Mouse (Mus musculus): ENCODE measurements around the gene Neu1. TPM values are rescaled to one million over a fixed set of nuclear protein-coding genes. Genes with fewer than 3 reads are reported as not detected.

Neu1 gene
- polyA plus RNA-seq, 1 experiment from 2014 or later, result 16.2 TPM

DNA sequence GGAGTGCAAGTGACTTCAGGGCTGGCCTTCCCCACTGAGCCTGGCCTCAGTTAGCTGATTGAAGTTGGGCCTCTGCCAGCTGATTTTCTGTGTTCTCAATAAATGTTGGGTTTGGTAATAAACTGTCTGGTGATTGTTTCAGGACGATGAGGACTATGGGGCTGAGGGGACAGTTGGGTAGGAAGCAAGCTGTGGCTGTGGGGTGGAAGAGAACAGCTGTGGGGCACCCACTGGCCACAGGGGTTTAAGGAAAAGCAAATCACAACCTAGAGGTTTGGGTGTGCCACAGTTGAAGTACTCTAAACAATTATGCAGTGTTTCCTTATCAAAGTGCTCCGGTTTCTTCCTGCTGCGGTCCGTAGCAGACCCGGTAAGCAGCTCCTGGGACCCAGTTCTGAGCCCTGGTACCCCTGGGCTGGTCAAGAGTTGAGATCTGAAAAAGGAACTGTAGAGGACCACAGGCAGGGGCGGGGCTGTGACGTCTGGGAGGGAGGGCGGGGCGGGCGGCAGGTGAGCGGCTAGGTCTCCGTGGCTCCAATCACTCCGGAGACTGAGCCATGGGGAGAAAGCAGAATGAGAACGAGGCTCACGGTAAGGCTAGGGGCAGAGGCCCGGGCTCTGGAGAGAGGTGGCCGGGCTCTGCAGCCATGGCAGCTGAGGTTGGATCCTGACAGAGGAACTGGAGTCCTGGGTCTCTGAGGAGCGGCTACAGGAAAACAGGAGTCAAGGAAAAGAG is 17.0 kb upstream of the Neu1 start, which contains the start of gene Slc44a4:
Gene Slc44a4, plus strand, starts transcription at position 537 of the 736 bp plus-strand sequence.
- WGBS, result 38% methylated on average over 18 of the region's 18 CpGs
- Histone ChIP-seq H3K9me3 (no peaks in the 10 kb centered on the region), H3K4me2 (no peak within 1 kb of the TSS), H3K27me3 (no peaks in the 10 kb centered on the region), H3K4me1 (no peaks in the 10 kb centered on the region), H3K36me3 (replicated peaks) (peaks cover 51% of the 10 kb centered on the region), H3K27ac (no peak within 1 kb of the TSS), H3K9ac (no peak within 1 kb of the TSS), H3K4me3 (replicated peaks) (no peak within 1 kb of the TSS)
- no peak for ATAC-seq (ENCODE audit: low FRiP score)

DNA sequence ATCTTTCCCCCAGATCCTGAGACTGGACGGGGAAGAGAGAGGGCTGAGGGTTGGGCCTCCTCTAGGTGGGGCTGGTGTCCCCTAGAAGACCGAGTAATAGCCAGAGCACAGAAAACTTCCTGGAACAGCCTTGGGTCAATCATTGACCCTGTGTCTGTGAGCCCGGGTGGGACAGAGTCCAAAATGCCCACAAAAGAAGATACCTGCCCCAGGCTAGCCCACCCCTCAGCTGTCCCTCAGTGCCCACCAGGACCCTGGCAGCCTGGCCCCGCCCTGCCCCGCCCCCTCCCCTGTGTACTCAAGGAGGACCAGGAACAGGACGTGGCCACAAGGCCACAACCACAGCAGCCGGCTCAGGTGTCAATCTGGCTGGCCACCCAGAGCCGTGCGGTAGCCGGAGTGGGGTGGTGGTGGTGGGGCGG is 15.6 kb upstream of the Neu1 start:
- Histone ChIP-seq H3K4me2 (no peak overlapping the region), H3K9me3 (no peaks in the 10 kb centered on the region), H3K4me3 (replicated peaks) (no peak overlapping the region), H3K27ac (no peak overlapping the region), H3K9ac (no peak overlapping the region), H3K36me3 (replicated peaks) (peaks cover 38% of the 10 kb centered on the region), H3K4me1 (no peaks in the 10 kb centered on the region), H3K27me3 (no peaks in the 10 kb centered on the region)
- no peak for ATAC-seq (ENCODE audit: low FRiP score)
- 24% methylated on average over 10 of the region's 11 CpGs for WGBS

DNA sequence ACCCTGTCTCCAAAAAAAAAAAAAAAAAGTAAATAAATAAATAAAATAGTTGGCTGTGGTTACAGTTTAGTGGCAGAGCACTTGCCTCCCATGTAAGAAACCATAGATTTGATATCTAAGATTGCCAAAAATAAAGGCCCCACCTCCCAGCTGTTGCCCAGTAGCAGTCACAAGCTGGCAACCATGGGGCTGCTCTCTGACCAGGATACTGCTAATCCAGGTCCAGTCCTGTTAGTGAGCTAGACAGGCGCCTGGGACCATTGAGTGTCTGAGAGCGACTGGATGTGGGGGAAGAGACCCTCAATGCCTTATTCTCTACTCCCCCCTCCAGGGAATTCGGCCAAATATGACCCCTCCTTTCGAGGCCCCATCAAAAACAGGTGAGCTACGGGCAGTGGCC is 14.7 kb upstream of the Neu1 start:
- no peak overlapping the region for H3K9ac ChIP-seq
- H3K4me1 ChIP-seq, result no peaks in the 10 kb centered on the region
- H3K9me3 ChIP-seq, result no peaks in the 10 kb centered on the region
- no peak overlapping the region for H3K27ac ChIP-seq
- H3K4me2 ChIP-seq, result no peak overlapping the region
- WGBS, result 90% methylated on average over 5 of the region's 5 CpGs
- no peak overlapping the region for H3K4me3 ChIP-seq (replicated peaks)
- peaks cover 29% of the 10 kb centered on the region for H3K36me3 ChIP-seq (replicated peaks)
- no peaks in the 10 kb centered on the region for H3K27me3 ChIP-seq
- no peak for ATAC-seq (ENCODE audit: low FRiP score)

DNA sequence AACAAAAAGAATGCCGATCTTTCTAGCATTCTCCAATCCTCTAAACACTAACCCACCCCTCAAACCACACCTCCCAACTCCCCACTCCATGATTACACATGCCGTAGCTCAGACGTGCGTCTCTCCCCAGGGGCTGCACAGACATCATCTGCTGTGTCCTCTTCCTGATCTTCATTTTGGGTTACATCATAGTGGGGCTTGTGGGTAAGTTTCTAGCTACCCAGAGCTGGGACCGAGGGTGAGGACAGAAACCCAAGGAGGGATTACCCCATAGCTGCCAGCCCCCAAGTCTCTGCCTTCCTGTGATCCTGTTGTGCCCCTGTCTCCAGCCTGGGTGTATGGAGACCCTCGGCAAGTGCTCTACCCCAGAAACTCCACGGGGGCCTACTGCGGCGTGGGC is 13.9 kb upstream of the Neu1 start:
- no peak overlapping the region for H3K4me3 ChIP-seq (replicated peaks)
- peaks cover 20% of the 10 kb centered on the region for H3K36me3 ChIP-seq (replicated peaks)
- no peak overlapping the region for H3K27ac ChIP-seq
- no peaks in the 10 kb centered on the region for H3K9me3 ChIP-seq
- H3K27me3 ChIP-seq, result no peaks in the 10 kb centered on the region
- 86% methylated on average over 9 of the region's 9 CpGs for WGBS
- H3K4me1 ChIP-seq, result no peaks in the 10 kb centered on the region
- H3K4me2 ChIP-seq, result no peak overlapping the region
- ATAC-seq (ENCODE audit: low FRiP score), result no peak
- no peak overlapping the region for H3K9ac ChIP-seq

DNA sequence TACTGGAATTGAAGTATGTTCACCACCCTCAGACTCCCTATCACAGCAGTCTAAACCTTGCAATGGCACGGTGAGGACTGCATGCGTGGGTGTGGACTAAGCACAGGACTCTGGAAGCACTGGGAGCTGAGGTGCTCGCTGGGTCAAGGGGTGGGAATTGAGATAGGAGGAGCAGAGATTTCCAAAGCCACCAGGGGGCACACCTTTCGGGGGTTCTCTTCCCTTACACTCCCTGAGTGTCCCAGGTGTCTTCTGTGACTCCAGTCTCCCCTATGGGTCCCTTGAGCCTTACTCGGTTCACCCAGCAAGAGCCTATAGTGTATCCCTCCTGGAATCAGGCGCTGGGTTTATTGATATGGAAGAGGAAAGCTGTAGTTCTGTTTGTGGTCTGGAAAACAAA is 8.1 kb upstream of the Neu1 start:
- Histone ChIP-seq H3K4me3 (replicated peaks) (no peak overlapping the region), H3K9me3 (no peaks in the 10 kb centered on the region), H3K4me2 (no peak overlapping the region), H3K36me3 (replicated peaks) (no peaks in the 10 kb centered on the region), H3K4me1 (no peaks in the 10 kb centered on the region), H3K27ac (no peak overlapping the region), H3K27me3 (no peaks in the 10 kb centered on the region), H3K9ac (no peak overlapping the region)
- 46% methylated on average over 6 of the region's 6 CpGs for WGBS
- no peak for ATAC-seq (ENCODE audit: low FRiP score)

DNA sequence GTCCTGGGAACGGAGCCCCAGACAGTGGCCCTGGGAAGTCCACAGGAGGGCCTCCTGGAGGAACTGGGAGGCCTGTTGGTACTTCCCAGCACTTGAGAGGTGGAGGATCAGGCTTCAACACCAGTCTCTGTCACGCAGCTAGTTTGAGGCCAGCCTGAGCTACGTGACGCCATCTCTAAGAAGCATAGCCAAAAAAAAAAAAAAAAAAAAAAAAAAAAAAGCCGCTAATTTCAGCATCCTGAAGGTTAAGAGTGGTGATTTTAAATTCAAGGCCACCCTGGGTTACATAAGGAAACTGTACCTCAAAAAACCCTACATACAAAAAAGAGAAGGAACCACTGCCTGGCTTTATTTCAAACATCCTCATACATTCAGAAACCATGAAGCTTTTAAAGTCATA is 6.8 kb upstream of the Neu1 start:
- ATAC-seq (ENCODE audit: low FRiP score), result no peak

DNA sequence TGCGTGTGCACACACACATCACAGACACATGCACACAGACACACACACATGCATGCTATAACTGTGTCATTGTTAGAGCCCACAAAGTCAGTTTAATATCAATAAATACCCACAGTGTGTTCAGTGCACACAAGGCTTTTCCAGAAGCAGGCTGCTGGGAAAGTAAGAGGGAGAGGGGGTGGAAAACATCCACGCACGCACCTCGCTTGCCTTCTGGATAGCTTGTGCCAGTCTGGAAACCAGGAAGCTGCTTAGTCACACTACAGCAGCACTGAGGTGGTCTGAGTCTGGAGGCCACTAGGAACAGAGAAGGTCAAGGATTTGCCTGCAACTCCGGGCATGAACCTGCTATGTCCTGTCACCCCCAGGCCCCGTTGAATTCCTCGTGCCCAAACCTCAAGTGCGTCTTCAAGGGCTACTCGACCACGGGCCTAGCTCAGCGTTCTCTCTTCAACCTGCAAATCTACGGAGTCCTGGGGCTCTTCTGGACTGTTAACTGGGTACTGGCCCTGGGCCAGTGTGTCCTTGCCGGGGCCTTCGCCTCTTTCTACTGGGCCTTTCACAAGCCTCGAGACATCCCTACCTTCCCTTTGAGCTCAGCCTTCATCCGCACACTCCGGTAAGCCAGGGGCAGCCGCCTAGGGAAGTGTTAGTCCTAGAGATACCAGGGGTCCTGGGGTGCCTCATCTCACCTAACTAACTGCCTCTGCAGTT is 3.6 kb upstream of the Neu1 start:
- peaks cover 11% of the 10 kb centered on the region for H3K4me1 ChIP-seq
- H3K36me3 ChIP-seq (replicated peaks), result no peaks in the 10 kb centered on the region
- no peak overlapping the region for H3K27ac ChIP-seq
- H3K4me2 ChIP-seq, result no peak overlapping the region
- no peak overlapping the region for H3K4me3 ChIP-seq (replicated peaks)
- WGBS, result 85% methylated on average over 18 of the region's 18 CpGs
- no peaks in the 10 kb centered on the region for H3K9me3 ChIP-seq
- ATAC-seq (ENCODE audit: low FRiP score), result no peak
- H3K9ac ChIP-seq, result no peak overlapping the region
- no peaks in the 10 kb centered on the region for H3K27me3 ChIP-seq

More for the DNA sequence above, 6.8 kb upstream of the Neu1 start:
- Histone ChIP-seq H3K4me3 (replicated peaks) (no peak overlapping the region), H3K27me3 (no peaks in the 10 kb centered on the region), H3K4me2 (no peak overlapping the region), H3K27ac (no peak overlapping the region), H3K9me3 (no peaks in the 10 kb centered on the region), H3K36me3 (replicated peaks) (no peaks in the 10 kb centered on the region), H3K4me1 (no peaks in the 10 kb centered on the region), H3K9ac (no peak overlapping the region)
- 62% methylated on average over 5 of the region's 5 CpGs for WGBS

DNA sequence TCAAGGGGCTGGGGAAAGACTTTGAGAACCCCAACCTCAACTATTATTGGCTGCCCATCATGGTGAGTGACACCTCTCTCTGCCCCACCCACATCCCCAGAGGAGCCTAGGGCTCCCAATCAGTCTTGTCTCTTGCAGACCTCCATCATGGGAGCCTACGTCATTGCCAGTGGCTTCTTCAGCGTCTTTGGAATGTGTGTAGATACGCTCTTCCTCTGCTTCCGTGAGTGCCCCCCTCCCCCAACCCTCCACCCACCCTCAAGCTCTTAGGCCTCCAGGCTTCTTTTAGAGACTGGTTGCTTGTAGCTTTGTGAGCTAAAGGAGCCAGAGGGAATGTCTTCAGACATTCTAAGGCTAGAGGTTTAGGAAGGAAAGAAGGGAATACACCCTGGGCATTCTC is 2.2 kb upstream of the Neu1 start:
- Histone ChIP-seq H3K9ac (no peak overlapping the region), H3K27me3 (no peaks in the 10 kb centered on the region), H3K4me3 (replicated peaks) (no peak overlapping the region), H3K4me2 (no peak overlapping the region), H3K4me1 (peaks cover 11% of the 10 kb centered on the region), H3K36me3 (replicated peaks) (no peaks in the 10 kb centered on the region), H3K27ac (no peak overlapping the region), H3K9me3 (no peaks in the 10 kb centered on the region)
- no peak for ATAC-seq (ENCODE audit: low FRiP score)
- 83% methylated on average over 4 of the region's 4 CpGs for WGBS

DNA sequence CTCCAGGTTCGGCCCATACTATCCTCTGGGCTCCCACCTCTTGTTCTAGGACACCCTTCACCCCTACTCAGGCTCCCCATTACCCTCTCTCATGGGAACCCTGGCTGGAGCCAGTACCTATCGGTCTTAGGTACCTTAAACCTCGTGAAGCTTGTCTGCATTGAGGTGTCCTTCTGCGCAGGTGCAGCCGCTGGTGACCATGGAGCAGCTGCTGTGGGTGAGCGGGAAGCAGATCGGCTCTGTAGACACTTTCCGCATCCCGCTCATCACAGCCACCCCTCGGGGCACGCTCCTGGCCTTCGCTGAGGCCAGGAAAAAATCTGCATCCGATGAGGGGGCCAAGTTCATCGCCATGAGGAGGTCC is 664 bp downstream of the Neu1 start:
- WGBS, result 14% methylated on average over 14 of the region's 14 CpGs
- Histone ChIP-seq H3K36me3 (replicated peaks) (peaks cover 11% of the 10 kb centered on the region), H3K9ac (peak overlapping the region; percentile 90), H3K9me3 (no peaks in the 10 kb centered on the region), H3K4me1 (peaks cover 11% of the 10 kb centered on the region), H3K27me3 (no peaks in the 10 kb centered on the region), H3K4me3 (replicated peaks) (peak overlapping the region; percentile 75), H3K4me2 (peak overlapping the region; percentile 97), H3K27ac (0 out of 2 replicates have a peak overlapping the region, but pooled peaks have one; percentile 9)
- no peak; the same call in 1 of the 2 replicates for ATAC-seq (ENCODE audit: low FRiP score)

DNA sequence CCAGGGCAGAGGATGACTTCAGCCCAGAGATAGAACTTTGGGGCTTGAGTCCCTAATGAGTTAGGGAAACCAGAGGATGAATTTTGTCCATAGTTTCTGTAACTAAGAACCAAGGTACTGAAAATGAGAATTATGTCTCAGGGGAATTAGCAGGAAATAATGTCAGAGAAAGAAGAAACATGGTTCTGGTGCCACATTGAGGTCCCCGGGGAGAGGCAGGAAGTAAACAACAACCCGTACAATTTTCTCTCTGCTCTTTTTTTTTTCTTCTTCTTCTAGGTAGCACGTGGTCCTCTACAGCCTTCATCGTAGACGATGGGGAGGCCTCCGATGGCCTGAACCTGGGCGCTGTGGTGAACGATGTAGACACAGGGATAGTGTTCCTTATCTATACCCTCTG is 1.2 kb downstream of the Neu1 start:
- H3K36me3 ChIP-seq (replicated peaks), result peaks cover 11% of the 10 kb centered on the region
- peak overlapping the region; percentile 97 for H3K4me2 ChIP-seq
- 92% methylated on average over 8 of the region's 8 CpGs for WGBS
- no peak for ATAC-seq (ENCODE audit: low FRiP score)
- no peak overlapping the region for H3K27ac ChIP-seq
- peaks cover 11% of the 10 kb centered on the region for H3K4me1 ChIP-seq
- H3K27me3 ChIP-seq, result no peaks in the 10 kb centered on the region
- H3K9ac ChIP-seq, result peak overlapping the region; percentile 90; the same call in 1 of the 2 replicates
- peak overlapping the region; percentile 75 for H3K4me3 ChIP-seq (replicated peaks)
- H3K9me3 ChIP-seq, result no peaks in the 10 kb centered on the region

DNA sequence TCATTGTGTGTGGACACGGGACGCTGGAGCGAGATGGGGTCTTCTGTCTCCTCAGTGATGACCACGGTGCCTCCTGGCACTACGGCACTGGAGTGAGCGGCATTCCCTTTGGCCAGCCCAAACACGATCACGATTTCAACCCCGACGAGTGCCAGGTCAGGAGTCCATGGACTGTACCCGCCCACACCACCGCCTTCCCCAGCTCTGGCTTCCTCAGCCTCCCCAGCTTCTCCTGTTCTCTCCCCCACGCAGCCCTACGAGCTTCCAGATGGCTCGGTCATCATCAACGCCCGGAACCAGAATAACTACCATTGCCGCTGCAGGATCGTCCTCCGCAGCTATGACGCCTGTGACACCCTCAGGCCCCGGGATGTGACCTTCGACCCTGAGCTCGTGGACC is 3.0 kb downstream of the Neu1 start:
- H3K27me3 ChIP-seq, result no peaks in the 10 kb centered on the region
- peaks cover 11% of the 10 kb centered on the region for H3K36me3 ChIP-seq (replicated peaks)
- peaks cover 11% of the 10 kb centered on the region for H3K4me1 ChIP-seq
- no peak overlapping the region for H3K9ac ChIP-seq
- no peak for ATAC-seq (ENCODE audit: low FRiP score)
- H3K9me3 ChIP-seq, result no peaks in the 10 kb centered on the region
- no peak overlapping the region for H3K4me3 ChIP-seq (replicated peaks)
- WGBS, result 71% methylated on average over 24 of the region's 24 CpGs
- H3K4me2 ChIP-seq, result no peak overlapping the region
- H3K27ac ChIP-seq, result no peak overlapping the region

DNA sequence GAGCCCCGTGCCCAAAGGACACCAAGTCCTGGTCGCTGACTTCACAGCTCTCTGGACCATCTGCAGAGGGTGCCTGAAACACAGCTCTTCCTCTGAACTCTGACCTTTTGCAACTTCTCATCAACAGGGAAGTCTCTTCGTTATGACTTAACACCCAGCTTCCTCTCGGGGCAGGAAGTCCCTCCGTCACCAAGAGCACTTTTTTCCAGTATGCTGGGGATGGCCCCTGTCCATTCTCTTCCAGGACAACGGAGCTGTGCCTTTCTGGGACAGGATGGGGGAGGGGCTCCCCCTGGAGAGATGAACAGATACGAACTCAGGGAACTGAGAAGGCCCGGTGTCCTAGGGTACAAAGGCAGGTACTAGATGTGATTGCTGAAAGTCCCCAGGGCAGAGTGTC is 3.8 kb downstream of the Neu1 start:
- peaks cover 11% of the 10 kb centered on the region for H3K36me3 ChIP-seq (replicated peaks)
- no peak overlapping the region for H3K4me3 ChIP-seq (replicated peaks)
- WGBS, result 60% methylated on average over 8 of the region's 8 CpGs
- H3K9ac ChIP-seq, result no peak overlapping the region
- H3K27me3 ChIP-seq, result no peaks in the 10 kb centered on the region
- no peak overlapping the region for H3K4me2 ChIP-seq
- peaks cover 11% of the 10 kb centered on the region for H3K4me1 ChIP-seq
- H3K27ac ChIP-seq, result no peak overlapping the region
- H3K9me3 ChIP-seq, result no peaks in the 10 kb centered on the region
- no peak for ATAC-seq (ENCODE audit: low FRiP score)
